Mouse (Mus musculus) v-Abl transformed pro-B cells (cell line): ENCODE measurements around the gene Gtf2h5.

Experiments used
- in situ Hi-C, 2 experiments: fragments of 400-800 bp; cut with MboI; formaldehyde crosslinking; loops; one replicate each; pipeline ENCODE4 v1.15.1; 2025; ENCODE audit not compliant: unreplicated experiment in 2 of 2

Gene Gtf2h5

GRCm38 (mm10) chr17:6079287-6080122 lies at the start of gene Gtf2h5, which contains the start of gene Serac1:
Gene Gtf2h5, plus strand, starts transcription at chr17:6079786.
Gene Serac1, minus strand, starts transcription at chr17:6079741.
- in situ Hi-C loops = no loop called here

- in situ Hi-C loops = no loop called here
Measured at GRCm38 (mm10) chr17:6035661-6036060, 43.9 kb upstream of the Gtf2h5 start.

- in situ Hi-C loops = no loop called here
Measured at GRCm38 (mm10) chr17:6036458-6036857, 43.1 kb upstream of the Gtf2h5 start.

GRCm38 (mm10) chr17:6036872-6037271 lies 42.7 kb upstream of the Gtf2h5 start:
- in situ Hi-C loops = no loop called here

GRCm38 (mm10) chr17:6037507-6037906 lies 42.1 kb upstream of the Gtf2h5 start:
- in situ Hi-C loops = no loop called here

GRCm38 (mm10) chr17:6052801-6053200 lies 26.8 kb upstream of the Gtf2h5 start:
- in situ Hi-C loops = no loop called here

- in situ Hi-C loops = no loop called here
Measured at GRCm38 (mm10) chr17:6054934-6055355, 24.6 kb upstream of the Gtf2h5 start.

- in situ Hi-C loops = no loop called here
Measured at GRCm38 (mm10) chr17:6062793-6063192, 16.8 kb upstream of the Gtf2h5 start.

GRCm38 (mm10) chr17:6063532-6063931 lies 16.1 kb upstream of the Gtf2h5 start:
- in situ Hi-C loops = no loop called here

- in situ Hi-C loops = no loop called here
Measured at GRCm38 (mm10) chr17:6066021-6066420, 13.6 kb upstream of the Gtf2h5 start.

- in situ Hi-C loops = no loop called here
Measured at GRCm38 (mm10) chr17:6067613-6068012, 12.0 kb upstream of the Gtf2h5 start.

GRCm38 (mm10) chr17:6069866-6070265 lies 9.7 kb upstream of the Gtf2h5 start:
- in situ Hi-C loops = no loop called here

- in situ Hi-C loops = no loop called here
Measured at GRCm38 (mm10) chr17:6073405-6073804, 6.2 kb upstream of the Gtf2h5 start.

GRCm38 (mm10) chr17:6083323-6083890 lies 3.8 kb downstream of the Gtf2h5 start:
- in situ Hi-C loops = no loop called here

- in situ Hi-C loops = no loop called here
Measured at GRCm38 (mm10) chr17:6091604-6092003, 12.0 kb downstream of the Gtf2h5 start.

GRCm38 (mm10) chr17:6095579-6095978 lies 16.0 kb downstream of the Gtf2h5 start:
- in situ Hi-C loops = no loop called here

- in situ Hi-C loops = no loop called here
Measured at GRCm38 (mm10) chr17:6097884-6098283, 18.3 kb downstream of the Gtf2h5 start.

GRCm38 (mm10) chr17:6102287-6102686 lies 22.7 kb downstream of the Gtf2h5 start:
- in situ Hi-C loops = loop anchor here in 1 of 2 experiments (25.0 kb wide), 1 partner anchor 185 kb away; no protein-coding TSS in a partner anchor

- in situ Hi-C loops = loop anchor here in 1 of 2 experiments (25.0 kb wide), 1 partner anchor 184 kb away; no protein-coding TSS in a partner anchor
Measured at GRCm38 (mm10) chr17:6103566-6103965, 24.0 kb downstream of the Gtf2h5 start.

GRCm38 (mm10) chr17:6106361-6107014 lies 26.9 kb downstream of the Gtf2h5 start, which contains the start of gene Tulp4:
Gene Tulp4, plus strand, starts transcription at chr17:6106437.
- in situ Hi-C loops = loop anchor here in 1 of 2 experiments (25.0 kb wide), 1 partner anchor 181 kb away; no protein-coding TSS in a partner anchor

GRCm38 (mm10) chr17:6107015-6107601 lies 27.5 kb downstream of the Gtf2h5 start:
- in situ Hi-C loops = loop anchor here in 1 of 2 experiments (25.0 kb wide), 1 partner anchor 180 kb away; no protein-coding TSS in a partner anchor
